Mouse (Mus musculus) liver, adult 2 months (tissue): Measurements from ENCODE around the gene Slc4a5. TPM values are rescaled to one million over a fixed set of nuclear protein-coding genes. Genes with fewer than 3 reads are reported as not detected.

Source experiments
- DNase-seq: peaks from one replicate; pipeline ENCODE4 v3.0.0-alpha.2; 2011; ENCODE audit warnings: low read depth, low spot score; ENCODE audit errors: extremely low read depth
- H3K27ac ChIP-seq: fragments of 200-500 bp; replicated peaks from 2 replicates; pipeline ENCODE4 v1.5.1; 2012; ENCODE audit warnings: low read depth, mild to moderate bottlenecking, control low read depth, inconsistent platforms, low read length; ENCODE audit not compliant: insufficient read depth
- H3K27me3 ChIP-seq: fragments of 200-500 bp; 2 replicates; pipeline ENCODE4 v1.6.1; 2012; ENCODE audit warnings: mild to moderate bottlenecking, moderate library complexity, low read length, inconsistent platforms; ENCODE audit not compliant: control insufficient read depth, insufficient read depth
- H3K36me3 ChIP-seq: fragments of 200-500 bp; 2 replicates; pipeline ENCODE4 v1.6.1; 2012; ENCODE audit warnings: low read length, inconsistent platforms; ENCODE audit not compliant: control insufficient read depth, insufficient read depth
- H3K4me1 ChIP-seq: fragments of 200-500 bp; 2 replicates; pipeline ENCODE4 v1.6.1; 2011; ENCODE audit warnings: low read length; ENCODE audit not compliant: control insufficient read depth, insufficient read depth
- H3K4me3 ChIP-seq: fragments of 200-500 bp; 2 replicates; pipeline ENCODE4 v1.5.1; 2011; ENCODE audit warnings: low read depth, mild to moderate bottlenecking, control low read depth, low read length, moderate library complexity; ENCODE audit not compliant: insufficient read depth
- H3K79me2 ChIP-seq: fragments of 200-500 bp; 2 replicates; pipeline ENCODE4 v1.6.1; 2012; ENCODE audit warnings: inconsistent platforms, mild to moderate bottlenecking, low read length, moderate library complexity; ENCODE audit not compliant: control insufficient read depth, insufficient read depth
- H3K9ac ChIP-seq: fragments of 200-500 bp; 2 replicates; pipeline ENCODE4 v1.6.1; 2012; ENCODE audit warnings: low read depth, mild to moderate bottlenecking, control low read depth, inconsistent platforms, low read length
- CTCF ChIP-seq: fragments of 200-500 bp; IDR thresholded peaks from 2 replicates; pipeline ENCODE4 v1.5.1; 2011; ENCODE audit warnings: low read depth, low read length, control low read depth
- POLR2A ChIP-seq: fragments of 200-500 bp; IDR thresholded peaks from 2 replicates; pipeline ENCODE4 v1.6.1; 2011; ENCODE audit warnings: low read length, control low read depth; ENCODE audit not compliant: insufficient read depth; ENCODE audit errors: extremely low read depth
- WGBS: fragments of 180-500 bp; shearing (Covaris S2); methylation state at CpG from one replicate; pipeline ENCODE4 v1.1.7; 2018; 5-methylcytosine and 5-hydroxymethylcytosine counted together
- polyA plus RNA-seq: library from polyadenylated mRNA; depleted of rRNA; stranded (reverse); fragments of >200 nt; gene quantifications from 2 replicates; pipeline ENCODE4 v1.2.3, GENCODE M21; 2012
- total RNA-seq: library from RNA; depleted of rRNA; stranded (reverse); fragments of >200 nt; gene quantifications from 2 replicates; pipeline ENCODE4 v1.2.3, GENCODE M21; 2014

Gene Slc4a5
- total and polyA plus RNA-seq, 2 experiments, result under 0.01 to 0.28 TPM

DNA sequence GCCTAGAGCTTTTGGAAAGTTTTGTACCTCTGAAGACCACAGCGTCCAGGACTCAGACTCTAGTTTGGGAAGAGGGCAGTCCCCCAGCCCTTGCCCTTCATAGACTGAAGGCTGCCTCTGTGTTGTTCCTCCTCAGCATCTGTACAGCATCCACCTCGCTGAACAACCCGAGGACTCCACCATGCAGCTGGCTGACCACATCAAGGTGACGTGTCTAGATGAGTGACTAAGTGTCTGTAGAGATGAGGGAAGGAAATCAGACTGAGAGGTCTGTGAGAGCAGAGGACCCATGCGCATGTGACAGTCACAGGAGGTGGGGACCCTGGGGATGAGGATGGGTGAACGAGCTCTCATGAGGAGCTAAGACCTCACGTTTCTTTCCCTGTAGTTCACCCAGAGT is 26.1 kb upstream of the Slc4a5 start:
- DNase-seq, result no peak
- Histone ChIP-seq H3K36me3 (peaks cover 25% of the 10 kb centered on the region), H3K27ac (no peak overlapping the region), H3K4me3 (no peak overlapping the region), H3K4me1 (no peaks in the 10 kb centered on the region), H3K79me2 (no peaks in the 10 kb centered on the region), H3K27me3 (no peaks in the 10 kb centered on the region), H3K9ac (no peak overlapping the region)
- TF ChIP-seq CTCF (no peak), POLR2A (no peak)
- 93% methylated on average over 7 of the region's 7 CpGs for WGBS

DNA sequence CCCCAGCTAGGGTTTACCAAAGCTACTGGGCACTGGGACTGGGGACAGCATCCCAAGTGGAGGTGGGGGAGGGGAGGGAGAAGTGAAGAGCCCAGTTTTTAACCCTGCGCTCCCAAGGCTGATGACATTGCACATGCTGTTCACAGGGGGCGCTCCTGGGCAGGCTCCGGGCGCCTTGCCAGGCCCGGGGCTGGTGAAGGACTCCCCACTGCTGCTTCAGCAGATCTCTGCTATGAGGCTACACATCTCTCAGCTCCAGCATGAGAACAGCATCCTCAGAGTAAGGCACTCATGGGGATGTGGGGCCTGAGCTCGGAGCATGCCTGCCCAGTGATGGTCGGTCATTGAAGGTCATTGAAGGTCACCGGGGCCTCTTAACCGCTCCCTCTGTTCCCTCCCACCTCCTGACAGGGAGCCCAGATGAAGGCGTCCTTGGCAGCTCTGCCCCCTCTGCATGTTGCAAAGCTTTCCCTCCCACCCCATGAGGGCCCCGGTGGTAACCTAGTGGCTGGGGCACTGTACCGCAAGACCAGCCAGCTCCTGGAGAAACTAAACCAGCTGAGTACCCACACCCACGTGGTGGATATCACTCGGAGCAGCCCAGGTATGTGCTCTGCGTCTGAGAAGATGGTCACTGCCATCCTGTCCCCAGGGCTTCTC is 22.2 kb upstream of the Slc4a5 start:
- peaks cover 14% of the 10 kb centered on the region for H3K36me3 ChIP-seq
- DNase-seq, result no peak

DNA sequence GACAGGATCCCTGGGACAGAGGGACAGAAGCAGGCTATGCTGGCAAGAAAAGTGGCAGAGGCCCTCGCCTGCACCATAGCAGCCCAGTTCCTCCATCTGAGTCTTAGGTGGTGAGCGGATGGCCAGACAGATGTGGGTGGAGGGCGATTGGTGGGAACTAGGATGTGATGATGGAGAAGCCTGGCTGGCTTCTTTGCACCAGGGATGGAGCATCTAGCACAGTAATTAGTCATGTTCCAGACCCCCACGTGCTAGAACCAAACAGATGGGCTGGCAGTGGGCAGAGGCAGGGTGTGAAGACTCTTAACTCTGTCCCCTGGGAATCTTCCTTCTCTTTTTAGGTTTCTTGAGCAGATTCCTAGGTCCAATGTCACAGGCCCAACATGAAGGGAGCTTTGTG is 16.3 kb upstream of the Slc4a5 start:
- no peaks in the 10 kb centered on the region for H3K79me2 ChIP-seq
- no peak overlapping the region for H3K4me3 ChIP-seq
- no peaks in the 10 kb centered on the region for H3K27me3 ChIP-seq
- peaks cover under 1% of the 10 kb centered on the region; the same call in 1 of the 2 replicates for H3K36me3 ChIP-seq
- WGBS, result 87% methylated on average over 4 of the region's 4 CpGs
- H3K4me1 ChIP-seq, result no peaks in the 10 kb centered on the region
- no peak for DNase-seq
- no peak overlapping the region for H3K27ac ChIP-seq
- no peak overlapping the region for H3K9ac ChIP-seq
- TF ChIP-seq CTCF, result no peak
- no peak for TF ChIP-seq POLR2A

More for the DNA sequence above, 22.2 kb upstream of the Slc4a5 start:
- TF ChIP-seq POLR2A, result no peak
- no peak for TF ChIP-seq CTCF
- WGBS, result 74% methylated on average over 15 of the region's 15 CpGs
- no peak overlapping the region for H3K9ac ChIP-seq
- no peaks in the 10 kb centered on the region for H3K4me1 ChIP-seq
- no peaks in the 10 kb centered on the region for H3K27me3 ChIP-seq
- H3K27ac ChIP-seq, result no peak overlapping the region
- no peaks in the 10 kb centered on the region for H3K79me2 ChIP-seq
- H3K4me3 ChIP-seq, result no peak overlapping the region

DNA sequence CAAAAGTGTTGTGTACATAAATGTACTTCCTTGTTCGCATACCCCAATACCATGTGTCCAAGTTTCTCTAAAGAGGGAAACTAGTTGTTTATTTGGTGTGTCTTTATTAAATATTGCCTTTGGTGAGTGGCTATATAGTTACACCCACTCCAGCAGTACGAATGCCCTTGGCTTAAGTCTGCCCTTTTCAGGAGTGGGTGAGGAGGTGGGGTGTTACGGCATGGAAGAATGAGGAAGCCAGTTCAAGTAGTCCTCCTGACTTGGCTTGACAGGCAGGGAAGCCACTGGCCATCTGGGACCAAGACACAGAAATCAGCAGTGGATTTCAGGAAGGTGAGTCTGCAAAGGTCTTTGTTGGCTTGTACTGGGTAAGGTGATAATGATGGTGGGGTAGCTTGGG is 13.8 kb upstream of the Slc4a5 start:
- no peaks in the 10 kb centered on the region for H3K79me2 ChIP-seq
- no peaks in the 10 kb centered on the region for H3K27me3 ChIP-seq
- H3K4me1 ChIP-seq, result no peaks in the 10 kb centered on the region
- H3K9ac ChIP-seq, result no peak overlapping the region
- no peak overlapping the region for H3K4me3 ChIP-seq
- TF ChIP-seq CTCF, result no peak
- TF ChIP-seq POLR2A, result no peak
- H3K27ac ChIP-seq, result no peak overlapping the region
- no peak for DNase-seq
- H3K36me3 ChIP-seq, result no peaks in the 10 kb centered on the region
- WGBS, result 89% methylated on average over 3 of the region's 3 CpGs

DNA sequence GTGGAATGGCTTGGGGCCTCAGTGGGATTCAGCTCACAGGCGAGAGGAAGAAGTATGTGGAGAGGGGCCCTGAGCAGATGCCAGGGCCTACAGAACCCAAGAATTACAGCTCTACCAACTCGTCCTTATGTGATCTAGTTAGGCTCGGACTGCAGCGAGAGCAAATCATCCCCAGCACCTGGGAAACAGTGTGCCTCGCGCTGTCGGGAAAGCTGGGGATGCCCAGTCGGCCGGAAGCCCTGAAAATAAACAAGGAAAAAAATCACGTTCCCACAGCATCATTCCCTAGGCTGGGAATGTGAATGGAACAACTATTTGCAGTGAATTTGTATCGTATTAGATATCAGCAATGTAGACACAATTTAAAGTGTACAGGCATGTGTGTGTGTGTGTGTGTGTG is 13.3 kb upstream of the Slc4a5 start:
- no peaks in the 10 kb centered on the region for H3K4me1 ChIP-seq
- no peak overlapping the region for H3K27ac ChIP-seq
- H3K9ac ChIP-seq, result no peak overlapping the region
- DNase-seq, result no peak
- H3K27me3 ChIP-seq, result no peaks in the 10 kb centered on the region
- H3K79me2 ChIP-seq, result no peaks in the 10 kb centered on the region
- H3K4me3 ChIP-seq, result no peak overlapping the region
- H3K36me3 ChIP-seq, result no peaks in the 10 kb centered on the region
- 74% methylated on average over 11 of the region's 11 CpGs for WGBS
- TF ChIP-seq CTCF (no peak), POLR2A (no peak)

GRCm38 (mm10) chr6:83207361-83208049 is 12.1 kb upstream of the Slc4a5 start:
- no peak for DNase-seq
- H3K9ac ChIP-seq, result no peak overlapping the region
- H3K36me3 ChIP-seq, result no peaks in the 10 kb centered on the region
- no peak overlapping the region for H3K27ac ChIP-seq
- no peaks in the 10 kb centered on the region for H3K4me1 ChIP-seq
- no peaks in the 10 kb centered on the region for H3K27me3 ChIP-seq
- H3K4me3 ChIP-seq, result no peak overlapping the region
- TF ChIP-seq POLR2A (no peak), CTCF (no peak)
- 61% methylated on average over 9 of the region's 9 CpGs for WGBS
- H3K79me2 ChIP-seq, result no peaks in the 10 kb centered on the region
